Mouse (Mus musculus) limb, embryonic 10.5 days (tissue): ENCODE measurements around the gene Fars2. TPM values are rescaled to one million over a fixed set of nuclear protein-coding genes. Genes with fewer than 3 reads are reported as not detected.

Experiments used
- DNase-seq: peaks from one replicate; pipeline ENCODE4 v3.0.0-alpha.2; 2017; ENCODE audit warnings: low spot score
- H3K27ac ChIP-seq: fragments of 300-500 bp; sonication (generic); 2 replicates; pipeline ENCODE4 v1.5.1; 2016; ENCODE audit warnings: mild to moderate bottlenecking
- H3K27me3 ChIP-seq: fragments of 300-500 bp; sonication (generic); 2 replicates; pipeline ENCODE4 v1.6.1; 2016; ENCODE audit warnings: low read depth, mild to moderate bottlenecking; ENCODE audit not compliant: poor library complexity, severe bottlenecking
- H3K36me3 ChIP-seq: fragments of 300-500 bp; sonication (generic); 2 replicates; pipeline ENCODE4 v1.6.1; 2016; ENCODE audit warnings: mild to moderate bottlenecking, moderate library complexity
- H3K4me1 ChIP-seq: fragments of 300-500 bp; sonication (generic); 2 replicates; pipeline ENCODE4 v1.6.1; 2016
- H3K4me3 ChIP-seq: fragments of 300-500 bp; sonication (generic); 2 replicates; pipeline ENCODE4 v1.5.1; 2016; ENCODE audit warnings: mild to moderate bottlenecking, moderate library complexity
- H3K9me3 ChIP-seq: fragments of 300-500 bp; sonication (generic); replicated peaks from 2 replicates; pipeline ENCODE4 v1.6.1; 2016; ENCODE audit warnings: mild to moderate bottlenecking
- WGBS: fragments of 180-500 bp; shearing (Covaris S2); methylation state at CpG from one replicate; pipeline ENCODE4 v1.1.7; 2016; 5-methylcytosine and 5-hydroxymethylcytosine counted together
- polyA plus RNA-seq: library from polyadenylated mRNA; unstranded; fragments of >200 nt; fragmentation: Nextera tagmentation; extraction: Ambion mirVana; gene quantifications from 2 replicates; pipeline ENCODE4 v1.2.1, GENCODE M21; 2016

Gene Fars2
- polyA plus RNA-seq, 1 experiment from 2014 or later: 24.3 TPM

DNA sequence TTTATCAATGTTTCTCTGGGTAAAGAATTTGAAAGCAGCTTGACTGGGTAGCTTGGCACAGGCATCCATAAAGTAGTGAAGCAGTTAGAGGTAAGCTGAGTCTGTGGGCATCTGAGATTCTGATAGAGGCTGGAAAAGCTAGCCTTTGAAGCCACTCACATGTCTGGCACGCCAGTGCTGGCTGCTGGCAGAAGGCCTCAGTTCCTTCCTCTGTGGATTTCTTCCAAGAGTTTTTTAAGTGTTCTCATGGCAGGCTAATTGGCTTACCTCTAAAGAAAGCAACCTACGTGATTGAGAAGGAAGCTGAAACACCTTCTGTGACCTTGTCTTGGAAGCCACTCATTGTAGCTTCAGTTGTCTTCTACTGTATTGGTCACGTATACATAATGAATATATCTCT, 600.2 kb downstream of the Fars2 start:
- 78% methylated on average over 3 of the region's 3 CpGs for WGBS
- H3K4me1 ChIP-seq: no peaks in the 10 kb centered on the region

GRCm38 (mm10) chr13:36720297-36721017, 603.2 kb downstream of the Fars2 start:
- WGBS: 97% methylated on average over 5 of the region's 5 CpGs
- no peaks in the 10 kb centered on the region for H3K9me3 ChIP-seq
- no peak overlapping the region for H3K27ac ChIP-seq
- no peaks in the 10 kb centered on the region for H3K36me3 ChIP-seq
- no peak for DNase-seq
- peaks cover 18% of the 10 kb centered on the region for H3K4me1 ChIP-seq
- peaks cover 51% of the 10 kb centered on the region for H3K27me3 ChIP-seq
- no peak overlapping the region for H3K4me3 ChIP-seq

More for the DNA sequence above, 600.2 kb downstream of the Fars2 start:
- H3K9me3 ChIP-seq: no peaks in the 10 kb centered on the region
- no peaks in the 10 kb centered on the region for H3K36me3 ChIP-seq
- no peak overlapping the region for H3K27ac ChIP-seq
- DNase-seq: no peak
- H3K4me3 ChIP-seq: no peak overlapping the region
- H3K27me3 ChIP-seq: peaks cover 21% of the 10 kb centered on the region

GRCm38 (mm10) chr13:36722309-36722708, 605.1 kb downstream of the Fars2 start:
- Histone ChIP-seq H3K27me3 (peaks cover 70% of the 10 kb centered on the region), H3K9me3 (no peaks in the 10 kb centered on the region), H3K36me3 (no peaks in the 10 kb centered on the region), H3K4me3 (no peak overlapping the region), H3K4me1 (peaks cover 31% of the 10 kb centered on the region), H3K27ac (no peak overlapping the region)
- no peak for DNase-seq

GRCm38 (mm10) chr13:36723726-36724300, 606.6 kb downstream of the Fars2 start:
- 3% methylated on average over 15 of the region's 15 CpGs for WGBS

GRCm38 (mm10) chr13:36724533-36725470, 607.6 kb downstream of the Fars2 start:
- peak; percentile 69 for DNase-seq
- peaks cover 43% of the 10 kb centered on the region for H3K4me1 ChIP-seq
- under 1% methylated on average over 40 of the region's 40 CpGs for WGBS
- H3K9me3 ChIP-seq: no peaks in the 10 kb centered on the region
- peaks cover 95% of the 10 kb centered on the region for H3K27me3 ChIP-seq
- peak overlapping the region; percentile 47 for H3K4me3 ChIP-seq
- peak overlapping the region; percentile 42; the same call in 1 of the 2 replicates for H3K27ac ChIP-seq
- H3K36me3 ChIP-seq: no peaks in the 10 kb centered on the region

More at GRCm38 (mm10) chr13:36723726-36724300, 606.6 kb downstream of the Fars2 start:
- Histone ChIP-seq H3K4me1 (peaks cover 42% of the 10 kb centered on the region), H3K9me3 (no peaks in the 10 kb centered on the region), H3K36me3 (no peaks in the 10 kb centered on the region), H3K27me3 (peaks cover 85% of the 10 kb centered on the region), H3K27ac (no peak overlapping the region), H3K4me3 (peak overlapping the region; percentile 47)
- DNase-seq: peak; percentile 58

GRCm38 (mm10) chr13:36725881-36726280, 608.7 kb downstream of the Fars2 start:
- no peaks in the 10 kb centered on the region for H3K36me3 ChIP-seq
- H3K27me3 ChIP-seq: peaks cover 99% of the 10 kb centered on the region
- no peaks in the 10 kb centered on the region for H3K9me3 ChIP-seq
- peaks cover 49% of the 10 kb centered on the region for H3K4me1 ChIP-seq
- WGBS: 3% methylated on average over 8 of the region's 8 CpGs
- peak overlapping the region; percentile 55 for H3K4me3 ChIP-seq
- H3K27ac ChIP-seq: no peak overlapping the region
- DNase-seq: no peak

- 0% methylated on average over 24 of the region's 24 CpGs for WGBS
- DNase-seq: peak; percentile 62
- Histone ChIP-seq H3K9me3 (no peaks in the 10 kb centered on the region), H3K27ac (peak overlapping the region; percentile 81), H3K36me3 (no peaks in the 10 kb centered on the region), H3K4me1 (peaks cover 56% of the 10 kb centered on the region), H3K27me3 (peaks cover 99% of the 10 kb centered on the region), H3K4me3 (peak overlapping the region; percentile 55)
These were observed 609.3 kb downstream of the Fars2 start for GRCm38 (mm10) chr13:36726551-36726950.

GRCm38 (mm10) chr13:36726951-36727778, 610.0 kb downstream of the Fars2 start:
- Histone ChIP-seq H3K27me3 (peaks cover 99% of the 10 kb centered on the region), H3K4me3 (peak overlapping the region; percentile 55), H3K36me3 (no peaks in the 10 kb centered on the region), H3K4me1 (peaks cover 62% of the 10 kb centered on the region), H3K27ac (peak overlapping the region; percentile 81), H3K9me3 (no peaks in the 10 kb centered on the region)
- peak; percentile 77 for DNase-seq
- under 1% methylated on average over 34 of the region's 34 CpGs for WGBS

DNA sequence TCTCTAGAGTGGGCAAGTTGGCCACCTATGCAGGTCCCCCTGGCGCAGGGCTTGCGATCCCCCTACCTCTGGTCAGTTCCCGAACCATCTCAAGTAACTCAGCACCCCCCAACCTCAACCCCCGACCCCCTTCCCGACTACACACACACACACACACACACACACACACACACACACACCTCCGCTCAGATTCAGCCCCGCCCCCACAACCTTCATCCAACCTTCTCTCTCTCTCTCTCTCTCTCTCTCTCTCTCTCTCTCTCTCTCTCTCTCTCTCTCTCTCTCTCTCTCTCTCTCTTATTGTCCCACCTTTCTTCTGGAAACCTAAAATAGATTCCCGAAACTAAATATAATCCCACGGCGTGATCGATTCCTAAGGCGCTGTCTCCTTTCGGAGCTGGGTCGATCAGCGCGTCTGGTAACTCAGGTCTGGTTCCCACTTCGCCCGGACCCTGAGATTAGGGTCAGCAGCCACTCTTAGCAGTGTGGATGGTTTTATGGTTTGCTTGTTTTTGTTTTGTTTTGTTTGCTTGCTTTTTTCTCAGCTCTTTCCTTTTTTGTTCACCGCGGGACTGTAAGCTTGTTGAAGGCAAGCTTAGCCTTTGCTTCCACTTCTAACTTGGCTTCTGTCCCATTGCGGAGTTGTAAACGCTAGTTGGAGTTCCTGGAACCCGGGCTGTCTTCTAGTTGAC, 610.7 kb downstream of the Fars2 start:
- Histone ChIP-seq H3K4me1 (peaks cover 65% of the 10 kb centered on the region), H3K27ac (peak overlapping the region; percentile 81), H3K9me3 (no peaks in the 10 kb centered on the region), H3K36me3 (no peaks in the 10 kb centered on the region), H3K4me3 (peak overlapping the region; percentile 55), H3K27me3 (peaks cover 99% of the 10 kb centered on the region)
- DNase-seq: no peak
- WGBS: 1% methylated on average over 22 of the region's 23 CpGs

DNA sequence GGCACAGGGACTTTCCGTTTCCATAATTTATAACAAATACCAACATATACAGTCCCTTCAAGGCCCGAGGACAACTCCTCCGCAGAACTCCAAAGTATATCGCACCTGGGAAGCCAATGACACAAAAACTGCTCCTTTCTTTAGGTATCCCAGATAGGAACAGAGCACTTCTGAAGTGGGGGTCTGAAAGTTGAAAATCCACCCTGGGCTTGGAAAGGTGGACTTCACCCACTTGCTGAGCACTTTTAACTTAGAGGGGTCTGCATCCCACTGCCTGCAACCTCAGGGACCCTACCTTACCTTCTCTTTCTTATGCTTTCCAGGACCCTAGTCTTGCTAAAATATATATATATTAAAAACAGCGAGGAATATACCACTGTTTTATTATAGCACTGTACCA, 611.3 kb downstream of the Fars2 start:
- no peak for DNase-seq
- Histone ChIP-seq H3K4me3 (peak overlapping the region; percentile 55), H3K9me3 (no peaks in the 10 kb centered on the region), H3K4me1 (peaks cover 66% of the 10 kb centered on the region), H3K27ac (no peak overlapping the region), H3K27me3 (peaks cover 99% of the 10 kb centered on the region), H3K36me3 (no peaks in the 10 kb centered on the region)
- 13% methylated on average over 5 of the region's 5 CpGs for WGBS

GRCm38 (mm10) chr13:36729731-36730340, 612.6 kb downstream of the Fars2 start:
- Histone ChIP-seq H3K4me3 (no peak overlapping the region), H3K27ac (no peak overlapping the region)

More at GRCm38 (mm10) chr13:36729731-36730340, 612.6 kb downstream of the Fars2 start:
- Histone ChIP-seq H3K9me3 (no peaks in the 10 kb centered on the region), H3K4me1 (peaks cover 66% of the 10 kb centered on the region), H3K27me3 (peaks cover 99% of the 10 kb centered on the region), H3K36me3 (no peaks in the 10 kb centered on the region)
- 6% methylated on average over 13 of the region's 13 CpGs for WGBS
- peak; percentile 40 for DNase-seq
